Mouse (Mus musculus): Measurements from ENCODE around the gene A630076J17Rik. TPM values are rescaled to one million over a fixed set of nuclear protein-coding genes. Genes with fewer than 3 reads are reported as not detected.

Gene A630076J17Rik
- polyA plus RNA-seq, 1 experiment from 2014 or later = not detected

- H3K4me2 ChIP-seq = no peak overlapping the region
- ATAC-seq = no peak
- WGBS (ENCODE audit: insufficient replicate concordance) = 54% methylated on average over 7 of the region's 7 CpGs
Measured at GRCm38 (mm10) chr3:107207625-107208253, 22.7 kb upstream of the A630076J17Rik start.

DNA sequence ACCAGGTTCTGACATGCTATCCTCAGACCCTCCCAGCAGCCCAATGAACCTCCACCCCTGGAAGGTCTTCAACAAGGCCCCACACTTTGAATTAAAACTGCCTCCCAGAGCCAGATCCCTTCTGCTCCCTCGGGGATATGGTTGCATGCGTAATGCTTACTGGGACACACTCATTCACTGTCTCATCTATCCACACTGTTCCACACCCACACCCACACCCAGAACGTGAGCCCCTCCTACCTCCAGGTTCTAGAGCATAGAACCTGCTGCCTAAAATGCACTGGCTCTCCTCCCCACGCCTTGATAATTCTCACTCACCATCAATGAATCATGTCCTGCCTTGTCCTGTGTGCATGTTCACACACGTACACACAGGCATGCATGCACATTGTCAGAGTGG lies 15.8 kb upstream of the A630076J17Rik start:
- ATAC-seq = no peak
- WGBS (ENCODE audit: insufficient replicate concordance) = 59% methylated on average over 5 of the region's 5 CpGs

More at GRCm38 (mm10) chr3:107207625-107208253, 22.7 kb upstream of the A630076J17Rik start:
- no peak overlapping the region for H3K4me3 ChIP-seq
- H3K4me1 ChIP-seq = no peaks in the 10 kb centered on the region
- no peaks in the 10 kb centered on the region for H3K9me3 ChIP-seq (replicated peaks)
- no peak overlapping the region for H3K27ac ChIP-seq
- no peaks in the 10 kb centered on the region for H3K36me3 ChIP-seq
- no peak overlapping the region for H3K9ac ChIP-seq
- H3K27me3 ChIP-seq (replicated peaks) = peaks cover 4% of the 10 kb centered on the region

GRCm38 (mm10) chr3:107216400-107217100 lies 13.9 kb upstream of the A630076J17Rik start:
- 0 out of 2 replicates have a peak, but pooled peaks cover 6% of the 10 kb centered on the region for H3K27me3 ChIP-seq (replicated peaks)
- H3K4me2 ChIP-seq = no peak overlapping the region
- H3K9ac ChIP-seq = no peak overlapping the region
- H3K4me3 ChIP-seq = no peak overlapping the region
- H3K27ac ChIP-seq = no peak overlapping the region
- H3K9me3 ChIP-seq (replicated peaks) = no peaks in the 10 kb centered on the region
- H3K4me1 ChIP-seq = no peaks in the 10 kb centered on the region
- 62% methylated on average over 8 of the region's 8 CpGs for WGBS (ENCODE audit: insufficient replicate concordance)
- no peak for ATAC-seq
- H3K36me3 ChIP-seq = no peaks in the 10 kb centered on the region

More for the DNA sequence above, 15.8 kb upstream of the A630076J17Rik start:
- Histone ChIP-seq H3K9me3 (replicated peaks) (no peaks in the 10 kb centered on the region), H3K27ac (no peak overlapping the region), H3K9ac (no peak overlapping the region), H3K27me3 (replicated peaks) (0 out of 2 replicates have a peak, but pooled peaks cover 6% of the 10 kb centered on the region), H3K4me3 (no peak overlapping the region), H3K4me1 (no peaks in the 10 kb centered on the region), H3K36me3 (no peaks in the 10 kb centered on the region), H3K4me2 (no peak overlapping the region)

DNA sequence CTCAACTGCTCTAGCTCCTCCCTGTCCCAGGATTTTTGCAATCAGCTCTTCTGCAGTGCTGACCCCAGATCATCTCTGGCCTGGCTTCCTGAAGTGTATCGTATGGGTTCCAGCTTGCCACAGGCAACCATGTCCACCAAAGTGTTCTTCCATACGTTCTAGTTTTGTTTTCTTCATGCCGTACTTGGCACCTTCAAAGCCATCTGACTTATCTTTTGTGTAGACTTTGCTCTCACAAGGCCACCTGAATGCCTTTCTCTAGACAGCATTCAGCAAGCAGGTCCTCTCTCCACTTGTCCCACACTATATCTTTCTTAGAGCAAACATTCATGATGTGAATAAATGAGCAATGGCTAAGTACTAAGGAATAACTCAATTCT lies 13.3 kb upstream of the A630076J17Rik start:
- Histone ChIP-seq H3K36me3 (no peaks in the 10 kb centered on the region), H3K4me2 (no peak overlapping the region), H3K4me1 (no peaks in the 10 kb centered on the region), H3K4me3 (no peak overlapping the region), H3K27ac (no peak overlapping the region), H3K9me3 (replicated peaks) (no peaks in the 10 kb centered on the region), H3K27me3 (replicated peaks) (0 out of 2 replicates have a peak, but pooled peaks cover 6% of the 10 kb centered on the region), H3K9ac (no peak overlapping the region)
- no peak for ATAC-seq
- 66% methylated on average over 3 of the region's 3 CpGs for WGBS (ENCODE audit: insufficient replicate concordance)

- Histone ChIP-seq H3K9ac (no peak overlapping the region), H3K4me1 (no peaks in the 10 kb centered on the region), H3K4me3 (no peak overlapping the region), H3K4me2 (no peak overlapping the region), H3K27ac (no peak overlapping the region), H3K9me3 (replicated peaks) (no peaks in the 10 kb centered on the region), H3K27me3 (replicated peaks) (0 out of 2 replicates have a peak, but pooled peaks cover 6% of the 10 kb centered on the region), H3K36me3 (no peaks in the 10 kb centered on the region)
- no peak for ATAC-seq
- 71% methylated on average over 7 of the region's 7 CpGs for WGBS (ENCODE audit: insufficient replicate concordance)
Measured at GRCm38 (mm10) chr3:107218572-107218971, 11.8 kb upstream of the A630076J17Rik start.

- Histone ChIP-seq H3K4me2 (no peak within 1 kb of the TSS), H3K9ac (no peak within 1 kb of the TSS), H3K4me3 (no peak within 1 kb of the TSS), H3K4me1 (no peaks in the 10 kb centered on the region), H3K27me3 (replicated peaks) (0 out of 2 replicates have a peak, but pooled peaks cover 6% of the 10 kb centered on the region), H3K36me3 (no peaks in the 10 kb centered on the region), H3K9me3 (replicated peaks) (peaks cover 4% of the 10 kb centered on the region; the same call in 1 of the 2 replicates), H3K27ac (no peak within 1 kb of the TSS)
- 66% methylated on average over 10 of the region's 10 CpGs for WGBS (ENCODE audit: insufficient replicate concordance)
- ATAC-seq = no peak
Measured at GRCm38 (mm10) chr3:107221608-107222007, 8.8 kb upstream of the A630076J17Rik start, which contains the start of gene Cym. Gene Cym (minus strand): TSS chr3:107221732.

DNA sequence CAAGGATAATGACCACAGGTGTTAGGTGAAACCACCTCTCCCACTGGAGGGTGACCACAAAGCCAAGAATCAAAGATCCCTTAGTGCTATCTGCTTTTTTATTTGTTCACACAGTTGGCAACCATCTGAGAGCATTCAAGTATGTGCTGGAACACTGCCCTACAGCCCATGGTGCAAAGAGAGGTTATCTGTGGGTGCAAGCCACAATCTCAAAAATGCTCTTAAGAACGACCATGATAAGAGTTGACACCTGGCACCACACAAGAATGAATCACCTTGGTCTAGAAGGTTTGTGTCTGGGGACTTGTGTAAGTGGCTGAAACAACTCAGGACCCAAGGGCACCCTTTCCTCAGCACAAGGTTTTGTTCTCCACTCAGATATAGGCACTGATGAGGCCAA lies 7.2 kb upstream of the A630076J17Rik start:
- ATAC-seq = no peak
- peaks cover 4% of the 10 kb centered on the region; the same call in 1 of the 2 replicates for H3K9me3 ChIP-seq (replicated peaks)
- no peaks in the 10 kb centered on the region for H3K36me3 ChIP-seq
- no peak overlapping the region for H3K4me3 ChIP-seq
- H3K4me1 ChIP-seq = no peaks in the 10 kb centered on the region
- 0 out of 2 replicates have a peak, but pooled peaks cover 6% of the 10 kb centered on the region for H3K27me3 ChIP-seq (replicated peaks)
- H3K4me2 ChIP-seq = no peak overlapping the region
- no peak overlapping the region for H3K9ac ChIP-seq
- 42% methylated on average over 1 of the region's 1 CpGs for WGBS (ENCODE audit: insufficient replicate concordance)
- no peak overlapping the region for H3K27ac ChIP-seq

DNA sequence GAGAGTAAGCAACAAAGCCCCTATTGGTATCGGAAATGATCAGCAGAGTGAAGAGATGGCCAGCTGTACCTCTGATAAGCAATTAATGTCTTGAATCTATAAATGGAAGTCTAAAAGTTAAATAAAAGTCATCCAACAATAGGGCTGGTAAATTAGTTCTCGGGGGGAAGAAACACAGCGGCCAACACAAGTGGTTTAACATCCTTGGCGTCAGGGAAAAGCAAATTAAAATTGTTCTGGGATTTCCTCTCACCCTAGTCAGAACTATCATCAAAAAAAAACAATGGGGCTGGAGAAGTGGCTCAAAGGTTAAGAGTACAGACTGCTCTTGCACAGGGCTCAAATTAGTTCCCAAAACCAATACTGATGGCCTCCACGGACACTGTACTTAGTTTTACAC lies 4.6 kb upstream of the A630076J17Rik start:
- no peak for ATAC-seq
- Histone ChIP-seq H3K9ac (no peak overlapping the region), H3K4me1 (peaks cover 4% of the 10 kb centered on the region; the same call in 1 of the 2 replicates), H3K27ac (no peak overlapping the region), H3K36me3 (no peaks in the 10 kb centered on the region), H3K4me3 (no peak overlapping the region), H3K4me2 (no peak overlapping the region), H3K27me3 (replicated peaks) (0 out of 2 replicates have a peak, but pooled peaks cover 4% of the 10 kb centered on the region), H3K9me3 (replicated peaks) (peaks cover 4% of the 10 kb centered on the region; the same call in 1 of the 2 replicates)
- WGBS (ENCODE audit: insufficient replicate concordance) = 68% methylated on average over 5 of the region's 5 CpGs

- H3K27me3 ChIP-seq (replicated peaks) = peaks cover 29% of the 10 kb centered on the region
- no peak overlapping the region for H3K27ac ChIP-seq
- H3K4me1 ChIP-seq = peaks cover 4% of the 10 kb centered on the region; the same call in 1 of the 2 replicates
- H3K9me3 ChIP-seq (replicated peaks) = peaks cover 4% of the 10 kb centered on the region; the same call in 1 of the 2 replicates
- H3K36me3 ChIP-seq = no peaks in the 10 kb centered on the region
- no peak for ATAC-seq
- no peak overlapping the region for H3K4me3 ChIP-seq
- 56% methylated on average over 5 of the region's 5 CpGs for WGBS (ENCODE audit: insufficient replicate concordance)
- H3K9ac ChIP-seq = no peak overlapping the region
- H3K4me2 ChIP-seq = no peak overlapping the region
Measured at GRCm38 (mm10) chr3:107229221-107229620, 1.2 kb upstream of the A630076J17Rik start.

DNA sequence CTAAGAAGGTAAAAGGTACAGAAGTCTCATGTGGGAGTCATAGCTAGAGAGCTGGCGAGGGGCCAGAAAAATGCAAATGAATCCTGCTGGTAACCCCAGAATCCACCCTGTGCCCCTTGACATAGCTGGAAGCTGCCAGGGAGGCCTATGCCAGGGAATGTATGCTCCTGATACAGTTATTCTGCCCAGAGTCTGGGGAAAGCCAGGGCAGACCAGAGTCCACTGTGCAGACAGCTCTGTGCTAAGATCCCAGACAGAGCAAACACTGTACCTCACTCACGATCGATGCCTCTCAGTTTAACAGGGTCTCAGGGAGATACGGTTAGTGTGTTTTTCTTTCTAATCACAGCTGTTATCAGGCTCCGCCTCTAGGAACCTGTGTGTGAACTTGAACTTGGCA lies 592 bp upstream of the A630076J17Rik start:
- H3K27me3 ChIP-seq (replicated peaks) = peaks cover 29% of the 10 kb centered on the region
- WGBS (ENCODE audit: insufficient replicate concordance) = 50% methylated on average over 5 of the region's 5 CpGs
- H3K36me3 ChIP-seq = no peaks in the 10 kb centered on the region
- H3K27ac ChIP-seq = no peak overlapping the region
- peak; percentile 61 for ATAC-seq
- no peak overlapping the region for H3K9ac ChIP-seq
- no peaks in the 10 kb centered on the region for H3K9me3 ChIP-seq (replicated peaks)
- no peak overlapping the region for H3K4me2 ChIP-seq
- H3K4me3 ChIP-seq = no peak overlapping the region
- H3K4me1 ChIP-seq = peaks cover 4% of the 10 kb centered on the region; the same call in 1 of the 2 replicates

GRCm38 (mm10) chr3:107231202-107231601 lies 788 bp downstream of the A630076J17Rik start:
- no peaks in the 10 kb centered on the region for H3K9me3 ChIP-seq (replicated peaks)
- no peaks in the 10 kb centered on the region for H3K36me3 ChIP-seq
- H3K27ac ChIP-seq = no peak overlapping the region
- ATAC-seq = no peak
- no peak overlapping the region for H3K4me2 ChIP-seq
- H3K9ac ChIP-seq = no peak overlapping the region
- H3K4me3 ChIP-seq = no peak overlapping the region
- H3K4me1 ChIP-seq = peaks cover 4% of the 10 kb centered on the region; the same call in 1 of the 2 replicates
- 59% methylated on average over 4 of the region's 4 CpGs for WGBS (ENCODE audit: insufficient replicate concordance)
- peaks cover 34% of the 10 kb centered on the region for H3K27me3 ChIP-seq (replicated peaks)

- no peak overlapping the region for H3K4me3 ChIP-seq
- H3K4me2 ChIP-seq = 0 out of 2 replicates have a peak overlapping the region, but pooled peaks have one; percentile 14
- no peaks in the 10 kb centered on the region for H3K36me3 ChIP-seq
- H3K9me3 ChIP-seq (replicated peaks) = no peaks in the 10 kb centered on the region
- no peak overlapping the region for H3K9ac ChIP-seq
- peaks cover 4% of the 10 kb centered on the region; the same call in 1 of the 2 replicates for H3K4me1 ChIP-seq
- peaks cover 34% of the 10 kb centered on the region for H3K27me3 ChIP-seq (replicated peaks)
- WGBS (ENCODE audit: insufficient replicate concordance) = 6% methylated on average over 11 of the region's 11 CpGs
- ATAC-seq = no peak
- H3K27ac ChIP-seq = no peak overlapping the region
Measured at GRCm38 (mm10) chr3:107233351-107233813, 3.0 kb downstream of the A630076J17Rik start.
